Mouse (Mus musculus) heart, embryonic 16.5 days (tissue): ENCODE results near the gene Ahcyl1. TPM values are rescaled to one million over a fixed set of nuclear protein-coding genes. Genes with fewer than 3 reads are reported as not detected.
A peak's percentile ranks its signal among the peaks of the same experiment; 100 is the strongest.
"Not testable (repeated sequence)": the region's sequence is repeated elsewhere in the genome, so short reads cannot be mapped to it uniquely, and the experiment has no call there.

Experiments used
- ATAC-seq: fragments of 200-750 bp; cut with Nextera tagmentation; replicated peaks from 2 replicates; pipeline ENCODE4 v1.8.0; 2017; ENCODE audit warnings: moderate number of reproducible peaks; ENCODE audit not compliant: insufficient read depth, low FRiP score; ENCODE audit errors: extremely low read depth
- H3K27ac ChIP-seq: fragments of 300-500 bp; sonication (generic); 2 replicates; pipeline ENCODE4 v1.5.1; 2014; ENCODE audit warnings: mild to moderate bottlenecking, low read length, control low read depth, moderate library complexity
- H3K27me3 ChIP-seq: fragments of 300-500 bp; sonication (generic); 2 replicates; pipeline ENCODE4 v1.6.1; 2014; ENCODE audit warnings: low read length, mixed read lengths; ENCODE audit not compliant: control insufficient read depth, insufficient read depth
- H3K36me3 ChIP-seq: fragments of 300-500 bp; sonication (generic); 2 replicates; pipeline ENCODE4 v1.6.1; 2014; ENCODE audit not compliant: control insufficient read depth, insufficient read depth
- H3K4me1 ChIP-seq: fragments of 300-500 bp; sonication (generic); 2 replicates; pipeline ENCODE4 v1.6.1; 2014; ENCODE audit warnings: low read length, mixed read lengths; ENCODE audit not compliant: control insufficient read depth, insufficient read depth
- H3K4me2 ChIP-seq: fragments of 300-500 bp; sonication (generic); 2 replicates; pipeline ENCODE4 v1.6.1; 2014; ENCODE audit warnings: low read depth, mild to moderate bottlenecking, control low read depth, low read length
- H3K4me3 ChIP-seq: fragments of 300-500 bp; sonication (generic); 2 replicates; pipeline ENCODE4 v1.5.1; 2014; ENCODE audit warnings: mild to moderate bottlenecking, control low read depth, low read length
- H3K9ac ChIP-seq: fragments of 300-500 bp; sonication (generic); 2 replicates; pipeline ENCODE4 v1.6.1; 2014; ENCODE audit warnings: low read length, control low read depth
- H3K9me3 ChIP-seq: fragments of 300-500 bp; sonication (generic); replicated peaks from 2 replicates; pipeline ENCODE4 v1.6.1; 2016; ENCODE audit warnings: low read length; ENCODE audit not compliant: control insufficient read depth
- WGBS: fragments of 180-500 bp; shearing (Covaris S2); extraction: QIAGEN DNeasy Blood & Tissue Kit; methylation state at CpG from one replicate; pipeline ENCODE4 v1.1.7; 2014; 5-methylcytosine and 5-hydroxymethylcytosine counted together
- polyA plus RNA-seq: library from polyadenylated mRNA; unstranded; fragments of >200 nt; fragmentation: Nextera tagmentation; extraction: Ambion mirVana; gene quantifications from 2 replicates; pipeline ENCODE4 v1.2.1, GENCODE M21; 2015

Ahcyl1 gene
- polyA plus RNA-seq, 1 experiment from 2014 or later, result 51.9 TPM

DNA sequence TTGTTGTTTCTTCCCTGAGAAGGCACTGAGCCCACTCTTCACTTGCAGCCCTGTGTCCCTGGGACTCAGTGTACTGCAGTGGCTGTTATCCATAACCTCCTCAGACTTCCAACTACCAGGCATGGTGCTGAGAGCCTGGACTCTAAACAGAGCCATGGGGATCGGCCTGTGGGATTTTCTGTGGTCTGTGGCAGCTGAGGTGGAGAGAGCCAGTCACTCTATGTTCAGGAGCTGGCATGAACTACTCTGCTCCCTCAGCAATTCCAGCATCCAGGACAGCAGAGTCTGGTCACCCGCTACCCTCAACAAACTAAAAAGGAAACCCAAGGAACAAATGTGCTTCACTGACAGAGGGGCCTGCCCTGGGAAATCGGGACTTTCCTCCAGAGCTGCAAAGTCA lies 43.1 kb upstream of the Ahcyl1 start:
- H3K4me1 ChIP-seq, result peaks cover 40% of the 10 kb centered on the region
- H3K27me3 ChIP-seq, result no peaks in the 10 kb centered on the region
- no peak overlapping the region for H3K4me2 ChIP-seq
- no peak for ATAC-seq
- H3K27ac ChIP-seq, result peak overlapping the region; percentile 59; the same call in 1 of the 2 replicates
- peaks cover 2% of the 10 kb centered on the region; the same call in 1 of the 2 replicates for H3K36me3 ChIP-seq
- no peak overlapping the region for H3K4me3 ChIP-seq
- H3K9me3 ChIP-seq, result no peaks in the 10 kb centered on the region
- no peak overlapping the region for H3K9ac ChIP-seq
- WGBS, result 71% methylated on average over 3 of the region's 3 CpGs

DNA sequence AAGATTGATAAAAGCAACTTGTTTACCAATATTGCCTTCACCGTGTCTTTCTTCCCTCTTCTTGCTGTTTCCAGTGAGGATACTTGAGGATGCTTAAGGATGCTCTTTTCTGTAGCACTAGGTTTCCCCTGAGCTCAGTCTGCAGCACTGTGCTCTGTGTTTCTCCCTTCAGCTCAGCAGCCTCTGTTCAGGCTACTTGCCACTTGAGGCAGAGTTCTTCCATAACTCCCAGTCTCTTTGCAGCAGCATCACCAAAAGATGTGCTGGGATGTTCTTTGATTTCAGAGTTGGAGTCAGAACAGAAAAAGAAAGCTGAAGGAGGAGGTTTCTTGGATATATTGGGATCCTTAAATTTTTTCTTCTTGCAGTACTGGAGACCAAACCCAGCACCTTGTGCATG lies 42.3 kb upstream of the Ahcyl1 start:
- Histone ChIP-seq H3K4me2 (no peak overlapping the region), H3K4me3 (no peak overlapping the region), H3K27ac (no peak overlapping the region), H3K4me1 (peaks cover 40% of the 10 kb centered on the region), H3K27me3 (no peaks in the 10 kb centered on the region), H3K9ac (no peak overlapping the region), H3K9me3 (no peaks in the 10 kb centered on the region), H3K36me3 (peaks cover 2% of the 10 kb centered on the region; the same call in 1 of the 2 replicates)
- 88% methylated on average over 1 of the region's 1 CpGs for WGBS
- no peak for ATAC-seq

DNA sequence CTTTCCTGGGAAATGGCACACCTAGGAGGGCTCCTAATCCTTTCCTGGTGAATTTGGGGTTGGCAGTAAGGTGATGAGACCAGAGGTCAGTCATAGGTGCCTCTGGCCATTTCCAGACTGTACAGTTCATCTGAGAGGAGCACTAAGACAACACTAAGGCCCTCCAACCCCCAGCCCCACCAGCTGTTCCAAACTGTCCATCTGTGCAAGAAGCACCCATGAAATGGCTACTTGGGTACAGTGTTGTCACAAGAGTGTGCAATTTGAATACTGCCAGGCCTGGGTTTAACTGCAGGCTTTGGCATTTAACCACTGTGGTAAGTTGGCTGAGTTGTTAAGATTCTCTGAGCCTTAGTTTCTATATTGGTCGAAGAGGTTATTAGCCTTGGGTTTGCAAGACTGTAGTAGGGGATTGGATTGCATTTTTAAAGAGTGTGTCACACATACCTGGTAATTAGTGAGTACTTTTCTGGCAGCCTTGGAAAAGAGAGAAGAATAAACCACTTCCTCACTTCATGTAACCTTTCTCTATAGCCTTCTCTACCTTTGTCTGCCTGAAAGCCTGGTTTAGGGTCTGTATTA lies 41.3 kb upstream of the Ahcyl1 start:
- H3K9ac ChIP-seq, result no peak overlapping the region
- no peaks in the 10 kb centered on the region for H3K9me3 ChIP-seq
- H3K4me3 ChIP-seq, result no peak overlapping the region
- no peak for ATAC-seq
- no peak overlapping the region for H3K27ac ChIP-seq
- H3K27me3 ChIP-seq, result no peaks in the 10 kb centered on the region
- H3K36me3 ChIP-seq, result peaks cover 2% of the 10 kb centered on the region; the same call in 1 of the 2 replicates
- H3K4me1 ChIP-seq, result peaks cover 36% of the 10 kb centered on the region
- H3K4me2 ChIP-seq, result no peak overlapping the region
- 62% methylated on average over 1 of the region's 1 CpGs for WGBS

DNA sequence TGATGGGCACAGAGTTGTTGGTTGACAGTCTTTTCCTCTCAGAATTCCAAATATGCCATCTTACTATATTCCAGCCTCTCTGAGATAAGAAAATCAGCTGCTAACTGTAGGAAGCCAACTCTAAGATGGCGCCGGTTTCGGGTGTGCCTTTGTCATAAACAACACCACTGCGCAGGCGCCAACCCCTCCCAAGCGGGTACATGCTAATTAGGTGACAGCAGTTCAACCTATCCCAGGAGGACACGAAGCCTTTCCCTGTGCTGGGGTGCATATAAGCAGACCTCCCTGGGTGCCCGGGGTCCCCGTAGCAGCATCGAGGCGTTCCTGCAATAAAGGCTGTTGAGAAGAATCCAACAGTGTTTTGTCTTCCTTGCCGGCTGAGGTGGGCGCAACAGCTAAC lies 39.3 kb upstream of the Ahcyl1 start:
- H3K36me3 ChIP-seq, H3K9ac ChIP-seq, H3K27me3 ChIP-seq, H3K4me3 ChIP-seq, ATAC-seq, H3K27ac ChIP-seq, H3K9me3 ChIP-seq, H3K4me2 ChIP-seq: not testable (repeated sequence)
- WGBS, result 87% methylated on average over 13 of the region's 13 CpGs
- peaks cover 19% of the 10 kb centered on the region for H3K4me1 ChIP-seq

DNA sequence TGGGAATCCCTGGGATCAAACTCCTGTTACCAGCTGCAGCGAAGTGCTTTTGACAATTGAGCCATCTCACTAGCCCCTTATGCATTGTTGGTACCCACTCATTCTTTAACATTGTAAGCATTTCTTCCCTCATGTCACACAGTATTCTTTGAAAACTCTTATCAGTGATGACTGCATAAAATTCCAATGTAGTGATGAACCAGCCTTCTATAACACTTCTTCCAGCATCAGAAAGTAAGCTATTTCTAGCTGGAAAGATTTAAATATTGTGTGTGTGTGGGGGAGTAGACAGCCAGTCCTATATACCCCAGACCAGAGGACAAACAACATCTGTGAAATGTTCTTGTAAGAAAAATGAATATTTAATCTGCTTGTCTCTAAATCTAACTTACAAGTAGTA lies 37.0 kb upstream of the Ahcyl1 start:
- Histone ChIP-seq H3K4me2 (no peak overlapping the region), H3K4me3 (no peak overlapping the region), H3K9ac (no peak overlapping the region), H3K27ac (peak overlapping the region; percentile 18; the same call in 1 of the 2 replicates), H3K9me3 (no peaks in the 10 kb centered on the region), H3K27me3 (no peaks in the 10 kb centered on the region), H3K4me1 (peaks cover 5% of the 10 kb centered on the region; the same call in 1 of the 2 replicates), H3K36me3 (no peaks in the 10 kb centered on the region)
- no peak; the same call in 1 of the 2 replicates for ATAC-seq
- 61% methylated on average over 1 of the region's 1 CpGs for WGBS

DNA sequence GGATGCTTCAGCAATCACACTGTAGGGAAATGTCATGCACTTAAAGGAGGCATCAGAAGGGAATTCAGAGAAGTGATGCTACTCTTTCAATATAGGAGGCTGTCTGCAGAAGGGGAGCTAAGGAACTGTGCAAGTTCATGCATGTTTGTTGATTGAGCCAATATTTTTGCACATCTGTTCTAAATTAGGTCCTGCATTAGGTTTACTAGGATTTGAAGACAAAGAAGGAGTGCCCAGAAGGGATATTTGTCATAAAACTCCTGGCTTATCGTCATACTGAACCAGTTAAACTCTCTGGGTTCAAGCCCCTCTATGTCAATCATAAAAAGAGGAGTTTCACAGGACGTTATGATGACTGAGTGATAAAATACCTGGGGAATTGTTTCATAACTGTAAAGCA lies 33.9 kb upstream of the Ahcyl1 start:
- no peaks in the 10 kb centered on the region for H3K9me3 ChIP-seq
- no peaks in the 10 kb centered on the region for H3K36me3 ChIP-seq
- no peak overlapping the region for H3K4me2 ChIP-seq
- H3K4me3 ChIP-seq, result no peak overlapping the region
- no peaks in the 10 kb centered on the region for H3K27me3 ChIP-seq
- H3K4me1 ChIP-seq, result peaks cover 5% of the 10 kb centered on the region; the same call in 1 of the 2 replicates
- H3K27ac ChIP-seq, result no peak overlapping the region
- no peak for ATAC-seq
- WGBS, result 73% methylated on average over 2 of the region's 2 CpGs
- no peak overlapping the region for H3K9ac ChIP-seq

DNA sequence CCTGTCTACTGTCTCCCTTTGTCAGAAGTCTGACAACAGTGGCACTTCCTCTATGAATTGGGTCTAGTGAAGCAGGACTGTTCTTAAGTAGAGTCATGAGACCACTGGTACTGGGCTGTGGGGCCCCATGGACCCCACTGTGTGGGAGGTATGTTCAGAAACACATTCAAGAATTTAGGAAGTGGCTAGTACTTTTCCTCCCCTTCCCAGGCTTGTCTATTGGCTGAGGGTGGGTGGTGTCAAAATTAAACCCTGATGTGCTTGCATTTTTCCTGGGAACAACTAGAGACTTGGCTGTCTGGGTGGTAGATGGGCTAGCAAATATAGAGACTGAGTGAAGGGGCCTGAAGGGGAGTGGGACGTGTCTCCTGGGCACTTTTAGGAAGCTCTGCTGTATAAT lies 32.1 kb upstream of the Ahcyl1 start:
- Histone ChIP-seq H3K27ac (no peak overlapping the region), H3K27me3 (no peaks in the 10 kb centered on the region), H3K4me3 (no peak overlapping the region), H3K4me1 (peaks cover 5% of the 10 kb centered on the region; the same call in 1 of the 2 replicates), H3K4me2 (no peak overlapping the region), H3K36me3 (no peaks in the 10 kb centered on the region), H3K9ac (no peak overlapping the region), H3K9me3 (no peaks in the 10 kb centered on the region)
- no peak for ATAC-seq
- 58% methylated on average over 1 of the region's 1 CpGs for WGBS

DNA sequence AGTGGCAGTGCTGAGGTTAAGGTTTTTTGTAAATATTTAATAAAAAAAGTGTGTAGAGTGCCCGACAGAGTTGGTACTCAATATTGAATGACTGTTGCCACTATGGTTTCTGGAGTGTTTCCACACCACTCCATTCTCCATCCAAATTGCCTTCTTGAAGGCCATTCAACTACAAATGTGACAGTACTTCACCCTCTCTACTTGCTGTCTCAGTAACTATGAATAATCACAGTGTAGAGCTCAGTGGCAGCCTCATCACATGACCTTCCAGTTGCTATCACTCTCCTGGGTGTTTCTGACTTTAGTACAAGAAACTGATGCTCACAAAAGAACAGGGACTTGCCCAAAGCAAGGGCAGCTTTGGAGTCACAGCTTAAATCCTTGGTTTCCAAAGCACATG lies 19.6 kb upstream of the Ahcyl1 start:
- no peak overlapping the region for H3K4me3 ChIP-seq
- WGBS, result 72% methylated on average over 1 of the region's 1 CpGs
- no peak for ATAC-seq

DNA sequence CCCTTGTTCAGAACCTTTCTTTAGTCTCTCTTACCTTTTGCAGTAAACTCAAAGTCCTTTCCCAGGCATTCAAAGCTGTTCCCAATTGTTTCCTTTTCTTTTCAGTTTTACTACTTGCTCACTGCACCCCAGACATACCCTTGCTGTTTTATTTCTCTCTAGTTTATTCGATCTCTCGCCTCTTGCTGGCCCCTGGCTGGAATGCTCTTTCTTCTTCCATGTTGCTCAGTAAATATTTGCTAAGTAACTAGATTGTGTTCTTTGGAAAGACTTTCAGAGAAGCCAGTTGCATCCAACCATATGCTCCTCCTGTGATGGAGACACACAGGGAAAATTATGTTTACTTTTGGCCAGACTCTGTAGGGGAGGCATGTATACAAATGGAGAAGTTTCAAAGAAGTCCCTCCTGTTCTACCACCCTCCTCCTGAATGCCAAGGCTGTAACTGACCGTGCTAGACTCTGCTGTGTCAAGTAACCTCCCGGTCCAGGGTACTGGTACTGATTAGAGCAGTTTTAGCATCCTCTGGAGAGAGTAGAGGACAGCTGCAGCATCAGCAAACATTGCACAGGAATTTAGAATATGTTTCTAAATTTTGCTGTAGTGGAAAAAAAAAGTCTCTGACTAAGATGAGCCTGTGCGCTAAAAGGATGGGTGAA lies 18.0 kb upstream of the Ahcyl1 start:
- H3K27ac ChIP-seq, result no peak overlapping the region; the same call in 1 of the 2 replicates
- H3K9ac ChIP-seq, result no peak overlapping the region
- no peak overlapping the region for H3K4me2 ChIP-seq
- ATAC-seq, result no peak
- H3K27me3 ChIP-seq, result no peaks in the 10 kb centered on the region; the same call in 1 of the 2 replicates
- WGBS, result 57% methylated on average over 5 of the region's 5 CpGs
- H3K4me1 ChIP-seq, result peaks cover 17% of the 10 kb centered on the region
- H3K9me3 ChIP-seq, result no peaks in the 10 kb centered on the region
- H3K36me3 ChIP-seq, result no peaks in the 10 kb centered on the region
- no peak overlapping the region for H3K4me3 ChIP-seq

More for the DNA sequence above, 19.6 kb upstream of the Ahcyl1 start:
- Histone ChIP-seq H3K9ac (no peak overlapping the region), H3K36me3 (no peaks in the 10 kb centered on the region), H3K27ac (no peak overlapping the region), H3K9me3 (no peaks in the 10 kb centered on the region), H3K4me1 (peaks cover 17% of the 10 kb centered on the region), H3K4me2 (no peak overlapping the region), H3K27me3 (no peaks in the 10 kb centered on the region; the same call in 1 of the 2 replicates)
